Mouse (Mus musculus) intestine, embryonic 16.5 days (tissue): ENCODE measurements at regions not wholly inside any gene's neighbourhood (a gene's known extent, or its start where the extent isn't known, plus 50 kb on each side); places are given as distances from the start of the nearest gene placed in this dataset.

Source experiments
- ATAC-seq: fragments of 200-750 bp; cut with Nextera tagmentation; 2 replicates; pipeline ENCODE4 v1.8.0; 2017; ENCODE audit warnings: moderate TSS enrichment, moderate library complexity
- H3K27ac ChIP-seq: fragments of 300-500 bp; sonication (generic); 2 replicates; pipeline ENCODE4 v1.5.1; 2014; ENCODE audit warnings: mild to moderate bottlenecking, low read length
- H3K27me3 ChIP-seq: fragments of 300-500 bp; sonication (generic); replicated peaks from 2 replicates; pipeline ENCODE4 v1.6.1; 2014; ENCODE audit warnings: low read length, control low read depth, mixed read lengths; ENCODE audit not compliant: control insufficient read depth, insufficient read depth
- H3K36me3 ChIP-seq: fragments of 300-500 bp; sonication (generic); 2 replicates; pipeline ENCODE4 v1.6.1; 2014; ENCODE audit warnings: low read length, control low read depth; ENCODE audit not compliant: control insufficient read depth, insufficient read depth
- H3K4me1 ChIP-seq: fragments of 300-500 bp; sonication (generic); 2 replicates; pipeline ENCODE4 v1.6.1; 2014; ENCODE audit warnings: low read length, control low read depth, mixed read lengths; ENCODE audit not compliant: control insufficient read depth, insufficient read depth
- H3K4me2 ChIP-seq: fragments of 300-500 bp; sonication (generic); 2 replicates; pipeline ENCODE4 v1.6.1; 2014; ENCODE audit warnings: low read depth, low read length, control low read depth
- H3K4me3 ChIP-seq: fragments of 300-500 bp; sonication (generic); 2 replicates; pipeline ENCODE4 v1.5.1; 2014; ENCODE audit warnings: mild to moderate bottlenecking, low read length
- H3K9ac ChIP-seq: fragments of 300-500 bp; sonication (generic); 2 replicates; pipeline ENCODE4 v1.6.1; 2014; ENCODE audit warnings: low read depth, low read length
- H3K9me3 ChIP-seq: fragments of 300-500 bp; sonication (generic); 2 replicates; pipeline ENCODE4 v1.6.1; 2016; ENCODE audit warnings: low read length, control low read depth; ENCODE audit not compliant: control insufficient read depth
- WGBS: fragments of 180-500 bp; shearing (Covaris S2); extraction: QIAGEN DNeasy Blood & Tissue Kit; methylation state at CpG from one replicate; pipeline ENCODE4 v1.1.7; 2014; 5-methylcytosine and 5-hydroxymethylcytosine counted together

DNA sequence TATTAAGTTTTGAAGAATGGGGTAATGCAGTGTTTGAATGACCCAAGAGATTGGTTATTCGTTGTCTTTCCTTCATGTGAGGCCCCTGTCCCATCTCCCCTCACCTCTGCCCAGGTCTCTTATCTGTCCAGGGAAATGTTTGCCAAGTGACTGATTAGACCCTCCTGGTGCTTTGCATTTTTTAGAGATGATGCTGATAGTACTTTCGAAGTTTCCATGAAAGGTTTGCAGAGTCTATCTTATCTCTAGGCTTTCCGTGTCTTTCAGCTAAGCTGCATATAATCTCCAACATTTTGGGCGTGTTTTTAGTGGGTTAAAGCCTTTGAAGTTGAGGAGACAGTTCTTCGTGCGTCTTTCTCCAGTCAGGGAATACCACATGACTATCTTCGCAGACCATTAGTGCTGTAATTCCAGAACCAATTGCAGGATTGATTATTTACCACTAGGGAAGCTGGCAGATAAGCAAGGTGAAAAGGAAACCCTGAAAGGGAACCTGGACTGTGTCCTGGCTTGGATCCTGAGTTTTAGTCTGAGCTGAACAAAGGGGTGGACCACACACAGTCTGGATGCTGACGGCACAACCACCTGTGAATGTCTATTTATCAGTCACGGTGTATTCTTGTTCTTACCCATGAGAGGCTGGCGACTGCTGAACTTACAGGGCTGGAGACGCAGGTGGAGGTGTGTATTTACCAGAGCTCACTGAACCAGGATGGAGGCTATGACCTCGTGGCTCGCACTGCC is 180.9 kb downstream of the Tmx1 start:
- 16% methylated on average over 13 of the region's 13 CpGs for WGBS
- no peaks in the 10 kb centered on the region for H3K27me3 ChIP-seq
- H3K27ac ChIP-seq = no peak overlapping the region
- H3K4me2 ChIP-seq = no peak overlapping the region
- no peak overlapping the region for H3K4me3 ChIP-seq
- H3K4me1 ChIP-seq = no peaks in the 10 kb centered on the region
- no peaks in the 10 kb centered on the region for H3K9me3 ChIP-seq
- peak; percentile 43 for ATAC-seq
- no peaks in the 10 kb centered on the region for H3K36me3 ChIP-seq
- H3K9ac ChIP-seq = no peak overlapping the region

DNA sequence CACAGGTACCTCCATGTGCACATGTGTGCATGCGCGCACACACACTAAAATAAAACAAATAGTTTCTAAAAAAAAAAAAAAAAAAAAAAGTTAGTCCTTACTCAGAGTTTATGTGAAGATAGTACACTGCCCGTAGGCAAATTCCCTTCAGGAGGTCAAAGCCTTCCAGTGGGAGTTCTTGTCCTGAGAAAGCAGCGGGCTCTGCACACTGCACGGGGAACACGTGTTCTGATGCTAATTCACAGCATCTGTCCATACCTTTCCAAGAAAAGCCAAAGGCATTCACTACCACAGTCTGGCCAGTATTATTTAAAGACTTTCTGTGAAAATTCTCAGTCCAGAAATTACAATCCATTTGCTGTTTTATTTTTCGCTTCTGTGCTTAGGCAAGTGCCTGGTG is 183.1 kb downstream of the Tmx1 start:
- no peaks in the 10 kb centered on the region for H3K4me1 ChIP-seq
- H3K36me3 ChIP-seq = no peaks in the 10 kb centered on the region
- 90% methylated on average over 7 of the region's 7 CpGs for WGBS
- H3K27me3 ChIP-seq = no peaks in the 10 kb centered on the region
- no peak for ATAC-seq
- H3K27ac ChIP-seq = no peak overlapping the region
- no peak overlapping the region for H3K4me3 ChIP-seq
- H3K4me2 ChIP-seq = no peak overlapping the region
- no peak overlapping the region for H3K9ac ChIP-seq
- no peaks in the 10 kb centered on the region for H3K9me3 ChIP-seq

DNA sequence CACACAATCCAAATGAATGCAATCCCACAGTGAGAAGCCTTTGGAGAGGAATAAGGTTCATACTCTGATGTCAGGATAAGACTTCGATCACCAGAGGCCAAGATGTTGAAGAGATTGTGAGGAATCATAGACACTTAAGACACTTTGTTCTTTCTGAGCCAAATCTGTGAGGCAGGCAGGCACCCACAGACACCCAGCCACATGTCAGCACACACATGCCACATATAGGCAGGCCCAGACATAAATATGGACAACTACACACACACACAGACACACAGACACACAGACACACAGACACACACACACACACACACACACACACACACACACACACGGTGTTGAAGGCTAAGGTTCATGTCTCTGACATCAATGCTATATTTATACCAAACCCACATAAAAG is 185.1 kb upstream of the Frmd6 start:
- no peaks in the 10 kb centered on the region for H3K36me3 ChIP-seq
- H3K9ac ChIP-seq = no peak overlapping the region
- no peak overlapping the region for H3K4me2 ChIP-seq
- no peaks in the 10 kb centered on the region for H3K27me3 ChIP-seq
- WGBS = 84% methylated on average over 2 of the region's 2 CpGs
- ATAC-seq = no peak
- H3K9me3 ChIP-seq = no peaks in the 10 kb centered on the region
- H3K27ac ChIP-seq = no peak overlapping the region
- H3K4me1 ChIP-seq = no peaks in the 10 kb centered on the region
- H3K4me3 ChIP-seq = no peak overlapping the region

DNA sequence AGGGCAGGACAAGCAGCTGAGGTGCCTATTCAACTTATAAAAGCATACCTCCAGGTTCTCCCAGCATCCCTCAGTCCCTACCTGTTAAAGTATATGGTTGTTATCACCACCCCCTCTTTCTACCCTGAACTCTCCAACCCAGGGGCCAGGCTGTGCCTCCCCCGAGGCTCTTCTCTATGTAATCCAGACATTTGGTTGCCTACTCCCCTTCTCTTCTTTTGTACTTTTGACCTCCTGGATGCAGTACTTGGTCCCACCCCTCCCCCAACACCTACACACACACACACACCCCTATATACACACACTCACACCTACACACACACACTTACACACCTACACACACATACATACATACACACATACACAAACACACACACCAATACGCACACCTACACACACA is 180.4 kb upstream of the Frmd6 start:
- H3K4me1 ChIP-seq = no peaks in the 10 kb centered on the region
- no peak overlapping the region for H3K27ac ChIP-seq
- no peaks in the 10 kb centered on the region for H3K36me3 ChIP-seq
- no peak overlapping the region for H3K4me3 ChIP-seq
- ATAC-seq = no peak
- no peaks in the 10 kb centered on the region for H3K27me3 ChIP-seq
- WGBS = 80% methylated on average over 2 of the region's 2 CpGs
- H3K9ac ChIP-seq = no peak overlapping the region
- no peaks in the 10 kb centered on the region for H3K9me3 ChIP-seq
- no peak overlapping the region for H3K4me2 ChIP-seq

DNA sequence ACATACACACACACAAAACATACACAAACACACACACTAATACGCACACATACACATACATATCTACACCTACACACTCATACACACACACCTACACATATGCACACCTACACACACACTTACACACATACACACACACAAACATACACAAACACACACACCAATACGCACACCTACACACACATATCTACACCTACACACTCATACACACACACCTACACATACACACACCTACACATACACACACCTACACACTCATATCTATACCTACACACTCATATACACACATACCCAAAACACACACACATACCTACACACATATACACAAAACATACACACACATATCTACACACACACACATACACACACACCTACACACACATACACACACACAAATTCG is 179.9 kb upstream of the Frmd6 start:
- Histone ChIP-seq H3K9ac (no peak overlapping the region), H3K4me2 (no peak overlapping the region), H3K4me3 (no peak overlapping the region), H3K27ac (no peak overlapping the region), H3K9me3 (no peaks in the 10 kb centered on the region), H3K27me3 (no peaks in the 10 kb centered on the region), H3K4me1 (no peaks in the 10 kb centered on the region), H3K36me3 (no peaks in the 10 kb centered on the region)
- no peak for ATAC-seq
- 85% methylated on average over 3 of the region's 3 CpGs for WGBS

DNA sequence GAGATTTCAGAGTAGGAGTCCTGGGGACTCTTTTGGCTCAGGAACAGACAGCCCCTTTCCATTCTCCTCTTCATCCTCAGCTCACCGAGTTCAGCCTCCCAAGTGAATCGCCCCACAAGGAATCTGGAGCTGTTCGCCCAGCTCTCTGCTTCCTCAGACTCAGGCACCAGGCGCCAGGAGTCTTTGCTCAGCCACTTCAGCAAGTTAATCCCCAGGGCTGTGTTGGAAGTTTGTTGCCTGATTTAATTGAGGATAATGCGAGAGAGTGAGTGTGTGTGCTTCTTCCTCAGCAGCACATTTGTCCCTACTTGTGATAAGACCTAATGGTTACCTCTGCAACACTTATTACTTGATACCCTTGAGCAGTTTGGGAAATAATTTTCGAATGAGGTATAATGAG is 177.8 kb upstream of the Frmd6 start:
- Histone ChIP-seq H3K9ac (no peak overlapping the region), H3K4me1 (no peaks in the 10 kb centered on the region), H3K27me3 (no peaks in the 10 kb centered on the region), H3K36me3 (no peaks in the 10 kb centered on the region), H3K4me2 (no peak overlapping the region), H3K27ac (no peak overlapping the region), H3K9me3 (no peaks in the 10 kb centered on the region), H3K4me3 (no peak overlapping the region)
- 55% methylated on average over 6 of the region's 6 CpGs for WGBS
- no peak for ATAC-seq

DNA sequence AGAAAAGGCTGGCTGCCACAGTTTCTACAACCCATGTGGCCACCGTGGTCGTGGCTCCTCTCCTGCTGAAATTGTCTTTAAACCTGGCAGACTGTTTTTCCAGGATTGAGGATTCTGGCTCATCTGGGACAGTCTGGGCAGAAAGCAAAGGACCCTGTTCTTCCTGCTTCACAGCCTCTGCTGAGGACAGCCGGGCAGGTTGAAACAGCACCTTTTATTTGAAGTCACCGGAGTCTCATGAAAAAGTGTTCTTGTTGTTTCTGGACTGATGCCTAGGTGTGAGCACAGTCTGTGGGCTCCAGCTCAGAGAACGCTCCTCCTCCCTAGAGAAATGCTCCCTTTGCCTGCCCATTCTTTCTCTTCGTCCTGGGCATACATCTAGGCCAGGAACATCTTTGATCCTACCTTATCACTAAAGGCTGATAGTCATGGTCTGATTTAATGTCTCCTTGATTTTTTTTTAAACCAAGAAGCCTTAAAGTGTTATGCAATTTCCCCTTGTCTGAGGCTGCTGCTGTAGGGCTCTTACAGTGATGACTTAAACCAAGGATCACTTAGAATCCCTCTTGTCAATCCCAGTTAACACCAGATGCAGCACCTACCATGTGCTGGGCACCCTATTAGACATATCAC is 177.0 kb upstream of the Frmd6 start:
- Histone ChIP-seq H3K4me3 (no peak overlapping the region), H3K4me1 (no peaks in the 10 kb centered on the region), H3K9me3 (no peaks in the 10 kb centered on the region), H3K27ac (no peak overlapping the region), H3K9ac (no peak overlapping the region), H3K36me3 (no peaks in the 10 kb centered on the region), H3K4me2 (no peak overlapping the region), H3K27me3 (no peaks in the 10 kb centered on the region)
- no peak for ATAC-seq
- WGBS = 83% methylated on average over 6 of the region's 6 CpGs

DNA sequence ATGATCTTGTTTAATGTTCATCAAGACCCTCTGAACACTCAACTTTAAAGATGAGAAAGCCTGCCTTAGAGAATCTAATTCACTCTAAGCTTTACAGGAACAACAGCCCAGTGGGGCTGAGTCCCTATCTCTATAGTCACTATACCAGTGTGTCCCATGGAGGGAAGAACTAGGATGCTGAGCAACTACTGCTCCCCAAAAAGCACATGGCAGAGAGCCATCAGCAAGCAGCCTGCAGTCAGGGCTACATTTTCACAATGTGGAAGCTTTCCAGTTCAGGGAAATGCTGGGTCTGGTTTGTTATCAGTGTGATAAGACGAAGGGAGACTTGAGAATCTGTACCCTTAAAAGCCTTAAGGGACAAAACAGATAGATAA is 176.5 kb upstream of the Frmd6 start:
- H3K36me3 ChIP-seq = no peaks in the 10 kb centered on the region
- no peaks in the 10 kb centered on the region for H3K9me3 ChIP-seq
- no peak overlapping the region for H3K4me3 ChIP-seq
- no peak overlapping the region for H3K9ac ChIP-seq
- ATAC-seq = no peak
- no peaks in the 10 kb centered on the region for H3K4me1 ChIP-seq
- H3K27ac ChIP-seq = no peak overlapping the region
- no peak overlapping the region for H3K4me2 ChIP-seq
- 77% methylated on average over 1 of the region's 1 CpGs for WGBS
- no peaks in the 10 kb centered on the region for H3K27me3 ChIP-seq

DNA sequence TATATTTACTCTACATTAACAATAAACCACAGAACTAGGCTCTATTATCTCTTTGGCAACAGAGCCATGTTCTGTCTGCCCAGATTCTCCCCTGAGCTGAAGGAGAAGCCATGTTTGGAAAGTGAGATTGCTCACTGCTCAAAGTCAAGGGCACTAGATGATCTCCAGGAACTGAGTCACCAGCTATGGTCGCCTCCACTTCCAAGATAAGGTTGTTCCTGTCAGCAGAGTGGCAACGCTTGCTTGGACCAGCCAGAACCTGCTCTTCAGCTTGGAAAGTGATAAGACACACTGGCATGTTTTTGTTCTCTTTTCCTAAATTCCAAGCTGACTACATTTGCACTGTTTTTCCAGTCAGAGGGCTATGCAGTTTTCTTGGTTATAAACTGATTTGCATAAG is 175.6 kb upstream of the Frmd6 start:
- Histone ChIP-seq H3K27me3 (no peaks in the 10 kb centered on the region), H3K4me1 (no peaks in the 10 kb centered on the region; the same call in 1 of the 2 replicates), H3K4me2 (no peak overlapping the region), H3K9ac (no peak overlapping the region), H3K36me3 (no peaks in the 10 kb centered on the region), H3K9me3 (no peaks in the 10 kb centered on the region), H3K27ac (no peak overlapping the region), H3K4me3 (no peak overlapping the region)
- WGBS = 61% methylated on average over 2 of the region's 2 CpGs
- ATAC-seq = no peak

DNA sequence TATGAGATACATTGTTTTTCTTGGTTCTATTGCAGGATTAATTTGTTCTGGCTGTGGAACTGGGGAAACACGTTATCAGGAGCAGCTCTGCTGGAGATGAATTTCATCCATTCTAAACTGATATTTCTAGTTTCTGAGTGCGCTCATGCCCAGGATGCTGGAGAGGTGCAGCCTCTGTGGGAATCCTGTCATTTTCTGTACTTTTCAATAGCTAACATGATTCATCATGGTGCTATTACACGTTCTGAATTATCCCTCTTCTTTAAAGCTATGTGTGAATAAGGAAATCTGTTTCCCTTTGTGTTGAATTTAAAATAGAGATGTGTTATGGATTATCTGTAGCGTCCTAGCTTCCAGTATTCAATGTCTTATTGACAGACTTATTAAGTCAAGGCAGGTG is 174.8 kb upstream of the Frmd6 start:
- Histone ChIP-seq H3K36me3 (no peaks in the 10 kb centered on the region), H3K9me3 (no peaks in the 10 kb centered on the region), H3K27ac (no peak overlapping the region), H3K9ac (no peak overlapping the region), H3K4me3 (no peak overlapping the region), H3K4me1 (no peaks in the 10 kb centered on the region; the same call in 1 of the 2 replicates), H3K4me2 (no peak overlapping the region), H3K27me3 (no peaks in the 10 kb centered on the region)
- WGBS = 85% methylated on average over 4 of the region's 4 CpGs
- no peak for ATAC-seq
